Mouse (Mus musculus): ENCODE data around the gene 2310039H08Rik.

Gene 2310039H08Rik

GRCm38 (mm10) chr17:46772404-46773277 is at the start of gene 2310039H08Rik:
Gene 2310039H08Rik, plus strand, starts transcription at chr17:46772635.
- DNase-seq (ENCODE audit: low spot score), result peak; percentile 90

- DNase-seq (ENCODE audit: low spot score), result no peak
Observed at GRCm38 (mm10) chr17:46724477-46725084, 47.9 kb upstream of the 2310039H08Rik start.

- peak; percentile 75 for DNase-seq (ENCODE audit: low spot score)
Observed at GRCm38 (mm10) chr17:46725273-46725672, 47.2 kb upstream of the 2310039H08Rik start.

- no peak for DNase-seq (ENCODE audit: low spot score)
Observed at GRCm38 (mm10) chr17:46725731-46726645, 46.4 kb upstream of the 2310039H08Rik start.

- no peak for DNase-seq (ENCODE audit: low spot score)
Observed at GRCm38 (mm10) chr17:46727271-46727670, 45.2 kb upstream of the 2310039H08Rik start.

GRCm38 (mm10) chr17:46728021-46728420 is 44.4 kb upstream of the 2310039H08Rik start:
- DNase-seq (ENCODE audit: low spot score), result no peak

GRCm38 (mm10) chr17:46728496-46728895 is 43.9 kb upstream of the 2310039H08Rik start:
- no peak for DNase-seq (ENCODE audit: low spot score)

- DNase-seq (ENCODE audit: low spot score), result no peak
Observed at GRCm38 (mm10) chr17:46728904-46729318, 43.5 kb upstream of the 2310039H08Rik start, which contains the start of gene Gnmt. Gene Gnmt, minus strand, starts transcription at chr17:46729168.

GRCm38 (mm10) chr17:46734055-46734454 is 38.4 kb upstream of the 2310039H08Rik start:
- no peak for DNase-seq (ENCODE audit: low spot score)

GRCm38 (mm10) chr17:46735287-46735686 is 37.1 kb upstream of the 2310039H08Rik start:
- DNase-seq (ENCODE audit: low spot score), result no peak

- DNase-seq (ENCODE audit: low spot score), result peak; percentile 31
Observed at GRCm38 (mm10) chr17:46736160-46736559, 36.3 kb upstream of the 2310039H08Rik start.

- no peak for DNase-seq (ENCODE audit: low spot score)
Observed at GRCm38 (mm10) chr17:46741305-46741704, 31.1 kb upstream of the 2310039H08Rik start.

GRCm38 (mm10) chr17:46742986-46743385 is 29.4 kb upstream of the 2310039H08Rik start:
- DNase-seq (ENCODE audit: low spot score), result no peak

GRCm38 (mm10) chr17:46745506-46745905 is 26.9 kb upstream of the 2310039H08Rik start:
- no peak for DNase-seq (ENCODE audit: low spot score)

- no peak for DNase-seq (ENCODE audit: low spot score)
Observed at GRCm38 (mm10) chr17:46747234-46747633, 25.2 kb upstream of the 2310039H08Rik start.

- no peak for DNase-seq (ENCODE audit: low spot score)
Observed at GRCm38 (mm10) chr17:46747806-46748205, 24.6 kb upstream of the 2310039H08Rik start.

- DNase-seq (ENCODE audit: low spot score), result no peak
Observed at GRCm38 (mm10) chr17:46749282-46749681, 23.2 kb upstream of the 2310039H08Rik start.

- DNase-seq (ENCODE audit: low spot score), result no peak
Observed at GRCm38 (mm10) chr17:46750580-46750979, 21.9 kb upstream of the 2310039H08Rik start.

GRCm38 (mm10) chr17:46751056-46751793 is 21.2 kb upstream of the 2310039H08Rik start:
- no peak for DNase-seq (ENCODE audit: low spot score)

- DNase-seq (ENCODE audit: low spot score), result peak; percentile 99
Observed at GRCm38 (mm10) chr17:46751794-46752556, 20.5 kb upstream of the 2310039H08Rik start, which contains the start of gene Cnpy3. Gene Cnpy3, minus strand, starts transcription at chr17:46752214.
